Mouse (Mus musculus) heart, embryonic 12.5 days (tissue): ENCODE measurements around the gene Lsmem1. TPM values are rescaled to one million over a fixed set of nuclear protein-coding genes. Genes with fewer than 3 reads are reported as not detected.

Experiments
- ATAC-seq: fragments of 200-750 bp; cut with Nextera tagmentation; 2 replicates; pipeline ENCODE4 v1.8.0; 2017; ENCODE audit warnings: moderate TSS enrichment, moderate library complexity; ENCODE audit not compliant: insufficient number of reproducible peaks, low FRiP score
- H3K27ac ChIP-seq: fragments of 300-500 bp; sonication (generic); 2 replicates; pipeline ENCODE4 v1.5.1; 2016; ENCODE audit warnings: mild to moderate bottlenecking, moderate library complexity; ENCODE audit not compliant: poor library complexity, severe bottlenecking
- H3K27me3 ChIP-seq: fragments of 300-500 bp; sonication (generic); replicated peaks from 2 replicates; pipeline ENCODE4 v1.6.1; 2016; ENCODE audit warnings: mild to moderate bottlenecking, moderate library complexity
- H3K36me3 ChIP-seq: fragments of 300-500 bp; sonication (generic); 2 replicates; pipeline ENCODE4 v1.6.1; 2016; ENCODE audit warnings: mild to moderate bottlenecking, moderate library complexity
- H3K4me1 ChIP-seq: fragments of 300-500 bp; sonication (generic); replicated peaks from 2 replicates; pipeline ENCODE4 v1.6.1; 2016; ENCODE audit warnings: mild to moderate bottlenecking
- H3K4me2 ChIP-seq: fragments of 300-500 bp; sonication (generic); 2 replicates; pipeline ENCODE4 v1.6.1; 2016; ENCODE audit warnings: mild to moderate bottlenecking, moderate library complexity
- H3K4me3 ChIP-seq: fragments of 300-500 bp; sonication (generic); 2 replicates; pipeline ENCODE4 v1.5.1; 2016; ENCODE audit warnings: mild to moderate bottlenecking
- H3K9ac ChIP-seq: fragments of 300-500 bp; sonication (generic); 2 replicates; pipeline ENCODE4 v1.6.1; 2016; ENCODE audit warnings: mild to moderate bottlenecking, moderate library complexity
- H3K9me3 ChIP-seq: fragments of 300-500 bp; sonication (generic); replicated peaks from 2 replicates; pipeline ENCODE4 v1.6.1; 2016; ENCODE audit warnings: mild to moderate bottlenecking, moderate library complexity
- WGBS: fragments of 180-500 bp; shearing (Covaris S2); methylation state at CpG from one replicate; pipeline ENCODE4 v1.1.7; 2016; 5-methylcytosine and 5-hydroxymethylcytosine counted together
- microRNA counts: library from miRNA; unstranded; fragments of <30 nt; microRNA quantifications from one replicate; lab custom pipeline; 2017
- microRNA-seq: library from miRNA; unstranded; fragments of <30 nt; microRNA quantifications from one replicate; pipeline ENCODE4, GENCODE M21; 2017
- polyA plus RNA-seq: library from polyadenylated mRNA; unstranded; fragments of >200 nt; fragmentation: Nextera tagmentation; extraction: Ambion mirVana; gene quantifications from 2 replicates; pipeline ENCODE4 v1.2.1, GENCODE M21; 2016

Gene Lsmem1
- polyA plus RNA-seq, 1 experiment from 2014 or later, result 28.4 TPM

GRCm38 (mm10) chr12:40139484-40140245 lies 59.6 kb downstream of the Lsmem1 start:
- H3K27ac ChIP-seq, result no peak overlapping the region
- no peaks in the 10 kb centered on the region for H3K9me3 ChIP-seq
- no peaks in the 10 kb centered on the region for H3K36me3 ChIP-seq
- H3K4me2 ChIP-seq, result no peak overlapping the region
- H3K4me1 ChIP-seq, result no peaks in the 10 kb centered on the region
- H3K4me3 ChIP-seq, result no peak overlapping the region
- ATAC-seq, result no peak
- WGBS, result 77% methylated on average over 8 of the region's 8 CpGs
- no peaks in the 10 kb centered on the region; the same call in 1 of the 2 replicates for H3K27me3 ChIP-seq
- no peak overlapping the region for H3K9ac ChIP-seq

- no peak overlapping the region for H3K9ac ChIP-seq
- H3K4me3 ChIP-seq, result peak overlapping the region; percentile 57
- no peaks in the 10 kb centered on the region for H3K9me3 ChIP-seq
- peaks cover 5% of the 10 kb centered on the region; the same call in 1 of the 2 replicates for H3K4me1 ChIP-seq
- H3K4me2 ChIP-seq, result peak overlapping the region; percentile 96
- 46% methylated on average over 11 of the region's 11 CpGs for WGBS
- H3K27me3 ChIP-seq, result peaks cover 16% of the 10 kb centered on the region
- no peak for ATAC-seq
- H3K36me3 ChIP-seq, result no peaks in the 10 kb centered on the region
- H3K27ac ChIP-seq, result no peak overlapping the region
These were observed 64.8 kb downstream of the Lsmem1 start for GRCm38 (mm10) chr12:40134529-40134928.

DNA sequence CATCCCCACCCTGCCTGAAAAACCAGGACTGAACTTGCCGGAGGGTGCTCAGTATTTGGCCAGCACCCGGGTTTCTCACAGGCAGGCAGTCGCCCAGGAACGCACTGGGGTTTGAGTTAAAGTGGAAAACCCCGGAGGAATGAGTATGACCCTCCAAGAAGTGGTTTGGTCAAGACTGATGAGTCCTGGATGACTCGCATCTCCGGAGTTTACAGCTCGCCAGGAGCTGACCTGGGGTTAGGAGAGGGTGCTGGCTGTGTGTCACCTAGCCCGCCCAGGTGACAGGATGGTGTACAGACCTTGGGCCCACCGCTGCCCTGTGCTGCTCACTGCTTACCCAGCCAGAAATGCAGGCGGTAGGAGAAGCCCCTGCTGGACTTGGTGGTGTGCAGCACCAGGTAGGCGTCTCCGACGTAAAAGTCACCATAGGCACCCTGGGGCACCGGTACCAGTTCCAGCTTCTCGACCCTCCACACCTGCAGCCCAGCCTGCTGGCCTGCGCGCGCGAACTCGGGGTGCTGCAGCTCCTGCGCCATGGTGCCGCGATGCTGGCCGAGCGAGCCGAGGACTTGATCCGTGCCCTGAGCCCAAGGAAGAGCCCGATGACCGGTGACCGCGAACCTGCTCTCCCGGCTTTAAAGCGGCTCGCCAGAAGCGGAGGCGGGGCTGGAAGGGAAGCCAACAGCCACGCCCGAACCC lies 65.6 kb downstream of the Lsmem1 start, which contains the start of gene Scin:
TSS of gene Scin (minus strand) at position 656 of the 699 bp plus-strand sequence.
- WGBS, result under 1% methylated on average over 39 of the region's 39 CpGs
- H3K9ac ChIP-seq, result peak within 1 kb of the TSS; percentile 56
- H3K27me3 ChIP-seq, result peaks cover 16% of the 10 kb centered on the region
- H3K4me1 ChIP-seq, result peaks cover 5% of the 10 kb centered on the region; the same call in 1 of the 2 replicates
- H3K9me3 ChIP-seq, result no peaks in the 10 kb centered on the region
- H3K4me3 ChIP-seq, result peak within 1 kb of the TSS; percentile 57
- ATAC-seq, result no peak
- no peak within 1 kb of the TSS for H3K27ac ChIP-seq
- no peaks in the 10 kb centered on the region for H3K36me3 ChIP-seq
- peak within 1 kb of the TSS; percentile 96 for H3K4me2 ChIP-seq

- H3K4me3 ChIP-seq, result peak overlapping the region; percentile 57
- no peak overlapping the region; the same call in 1 of the 2 replicates for H3K9ac ChIP-seq
- H3K27me3 ChIP-seq, result peaks cover 16% of the 10 kb centered on the region
- H3K9me3 ChIP-seq, result no peaks in the 10 kb centered on the region
- 13% methylated on average over 10 of the region's 10 CpGs for WGBS
- no peaks in the 10 kb centered on the region for H3K36me3 ChIP-seq
- H3K4me1 ChIP-seq, result peaks cover 5% of the 10 kb centered on the region; the same call in 1 of the 2 replicates
- H3K4me2 ChIP-seq, result peak overlapping the region; percentile 96
- no peak for ATAC-seq
- H3K27ac ChIP-seq, result no peak overlapping the region
These were observed 66.1 kb downstream of the Lsmem1 start for GRCm38 (mm10) chr12:40133194-40133572.

MicroRNAs within 50 kb of the gene (microRNA counts, 519-probe panel; counts per million panel counts)
- not detected for microRNA mmu-miR-1938 (lab: Ali Mortazavi, UCI)

Small RNAs within 50 kb of the gene (microRNA-seq; reads per million reads assigned to microRNA genes)
- 0.94 reads per million for gene Mir1938

Other genes starting within 250 kb of the Lsmem1 start
- 31.0 and 31.9 TPM in 2 replicates for gene Arl4a, start 161.5 kb downstream of the Lsmem1 start, polyA plus RNA-seq
- gene Scin, start 65.3 kb downstream of the Lsmem1 start, polyA plus RNA-seq, result 2.5 and 2.7 TPM in 2 replicates
- gene Ifrd1, start 49.0 kb upstream of the Lsmem1 start, polyA plus RNA-seq, result 115 and 118 TPM in 2 replicates
- gene Zfp277, start 246.4 kb upstream of the Lsmem1 start, polyA plus RNA-seq, result 25.6 and 30.2 TPM in 2 replicates
- gene Dock4, start 246.5 kb upstream of the Lsmem1 start, polyA plus RNA-seq, result 7.3 and 10.1 TPM in 2 replicates